Mouse (Mus musculus): Measurements from ENCODE around the gene Sympk. TPM values are rescaled to one million over a fixed set of nuclear protein-coding genes. Genes with fewer than 3 reads are reported as not detected.

Gene Sympk
- polyA plus RNA-seq, 1 experiment from 2014 or later, result 18.5 TPM

Small RNA genes within 50 kb of the gene (microRNA-seq; reads per million reads assigned to microRNA genes)
- not detected for gene Mir3100 (ENCODE audit: borderline number of aligned reads)

Other genes with a start within 250 kb of the Sympk start
- not detected in 2 replicates for gene Psg19, start 225.9 kb upstream of the Sympk start, polyA plus RNA-seq (2015; fragmentation: Nextera tagmentation; extraction: Ambion mirVana)
- 0.08 TPM in 2 replicates for gene Psg17, start 202.8 kb upstream of the Sympk start, polyA plus RNA-seq (2015; fragmentation: Nextera tagmentation; extraction: Ambion mirVana)
- 0.26 and 0.44 TPM in 2 replicates for gene Mill2, start 184.4 kb upstream of the Sympk start, polyA plus RNA-seq (2015; fragmentation: Nextera tagmentation; extraction: Ambion mirVana)
- gene Pglyrp1, start 153.0 kb upstream of the Sympk start, polyA plus RNA-seq (2015; fragmentation: Nextera tagmentation; extraction: Ambion mirVana), result 15.6 and 20.7 TPM in 2 replicates
- 29.1 and 31.7 TPM in 2 replicates for gene Ccdc61, start 114.0 kb upstream of the Sympk start, polyA plus RNA-seq (2015; fragmentation: Nextera tagmentation; extraction: Ambion mirVana)
- 0.17 and 0.28 TPM in 2 replicates for gene Nova2, start 98.5 kb upstream of the Sympk start, polyA plus RNA-seq (2015; fragmentation: Nextera tagmentation; extraction: Ambion mirVana)
- not detected in 2 replicates for gene Nanos2, start 37.0 kb upstream of the Sympk start, polyA plus RNA-seq (2015; fragmentation: Nextera tagmentation; extraction: Ambion mirVana)
- gene Mypop, start 33.1 kb upstream of the Sympk start, polyA plus RNA-seq (2015; fragmentation: Nextera tagmentation; extraction: Ambion mirVana), result 5.5 and 5.9 TPM in 2 replicates
- gene Irf2bp1, start 20.3 kb upstream of the Sympk start, polyA plus RNA-seq (2015; fragmentation: Nextera tagmentation; extraction: Ambion mirVana), result 18.3 and 20.7 TPM in 2 replicates
- 0.23 and 0.47 TPM in 2 replicates for gene Foxa3, start 839 bp upstream of the Sympk start, polyA plus RNA-seq (2015; fragmentation: Nextera tagmentation; extraction: Ambion mirVana)
- not detected in 2 replicates for gene Rsph6a, start 30.3 kb downstream of the Sympk start, polyA plus RNA-seq (2015; fragmentation: Nextera tagmentation; extraction: Ambion mirVana)
- 4.3 and 5.0 TPM in 2 replicates for gene Dmwd, start 51.9 kb downstream of the Sympk start, polyA plus RNA-seq (2015; fragmentation: Nextera tagmentation; extraction: Ambion mirVana)
- 2.8 and 3.7 TPM in 2 replicates for gene Dmpk, start 59.5 kb downstream of the Sympk start, polyA plus RNA-seq (2015; fragmentation: Nextera tagmentation; extraction: Ambion mirVana)
- 1.2 and 1.5 TPM in 2 replicates for gene Six5, start 70.2 kb downstream of the Sympk start, polyA plus RNA-seq (2015; fragmentation: Nextera tagmentation; extraction: Ambion mirVana)
- gene Gm4969, start 94.0 kb downstream of the Sympk start, polyA plus RNA-seq (2015; fragmentation: Nextera tagmentation; extraction: Ambion mirVana), result 0.70 and 0.72 TPM in 2 replicates
- gene Fbxo46, start 95.5 kb downstream of the Sympk start, polyA plus RNA-seq (2015; fragmentation: Nextera tagmentation; extraction: Ambion mirVana), result 16.4 and 16.6 TPM in 2 replicates
- 10.1 and 11.5 TPM in 2 replicates for gene Qpctl, start 124.9 kb downstream of the Sympk start, polyA plus RNA-seq (2015; fragmentation: Nextera tagmentation; extraction: Ambion mirVana)
- gene Snrpd2, start 125.3 kb downstream of the Sympk start, polyA plus RNA-seq (2015; fragmentation: Nextera tagmentation; extraction: Ambion mirVana), result 154 and 164 TPM in 2 replicates
- gene Gipr, start 141.8 kb downstream of the Sympk start, polyA plus RNA-seq (2015; fragmentation: Nextera tagmentation; extraction: Ambion mirVana), result 0.10 and 0.25 TPM in 2 replicates
- gene Eml2, start 152.0 kb downstream of the Sympk start, polyA plus RNA-seq (2015; fragmentation: Nextera tagmentation; extraction: Ambion mirVana), result 5.7 and 6.1 TPM in 2 replicates
- 0.69 and 0.80 TPM in 2 replicates for gene Gpr4, start 188.2 kb downstream of the Sympk start, polyA plus RNA-seq (2015; fragmentation: Nextera tagmentation; extraction: Ambion mirVana)
- gene Opa3, start 204.0 kb downstream of the Sympk start, polyA plus RNA-seq (2015; fragmentation: Nextera tagmentation; extraction: Ambion mirVana), result 25.4 and 25.7 TPM in 2 replicates
- gene Vasp, start 247.4 kb downstream of the Sympk start, polyA plus RNA-seq (2015; fragmentation: Nextera tagmentation; extraction: Ambion mirVana), result 74.3 and 75.3 TPM in 2 replicates

All from thymus, postnatal 0 days (tissue).